Mouse (Mus musculus) cerebellum, adult 9-10 months (tissue): ENCODE measurements around the gene March1.
"Not testable (repeated sequence)": the region's sequence is repeated elsewhere in the genome, so short reads cannot be mapped to it uniquely, and the experiment has no call there.

Experiments used
- DNase-seq: peaks from one replicate; pipeline ENCODE4 v3.0.0; 2022

March1 gene

DNA sequence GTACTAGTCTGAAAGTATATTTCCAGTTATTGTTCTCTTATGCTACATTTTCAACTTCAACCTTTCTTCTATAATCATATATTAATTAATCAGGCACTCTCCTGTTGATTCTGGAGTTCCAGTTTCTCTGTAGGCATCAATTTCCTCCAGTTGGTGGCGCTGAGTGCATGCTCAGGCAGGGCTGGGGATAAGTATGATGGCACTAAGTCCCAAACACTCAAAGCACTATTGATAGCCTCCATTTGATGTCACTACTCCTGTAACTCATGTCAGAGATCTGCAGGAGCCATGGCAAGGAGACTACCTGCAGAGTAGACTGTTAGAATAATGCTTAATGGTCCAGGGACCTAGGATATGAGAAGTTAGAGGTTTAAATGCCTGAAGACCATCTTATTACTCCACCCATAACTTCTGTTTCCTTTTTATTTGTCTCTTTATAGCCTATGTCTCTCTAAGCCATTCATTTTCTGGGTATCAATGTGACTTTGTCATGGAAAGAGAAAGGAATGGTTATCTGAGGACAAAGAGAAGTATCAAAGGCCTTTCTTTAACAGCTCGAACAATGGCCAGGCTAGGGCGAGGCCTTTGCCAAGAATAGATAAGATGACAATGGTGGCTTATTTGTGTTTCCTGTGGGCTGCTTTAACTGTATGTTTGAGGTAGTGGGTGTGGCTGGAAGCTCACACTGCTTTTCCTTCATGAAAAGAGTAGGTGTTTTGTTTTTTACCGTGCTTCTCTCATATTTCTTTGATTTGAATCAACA lies 705.5 kb downstream of the March1 start:
- DNase-seq = peak; percentile 8

DNA sequence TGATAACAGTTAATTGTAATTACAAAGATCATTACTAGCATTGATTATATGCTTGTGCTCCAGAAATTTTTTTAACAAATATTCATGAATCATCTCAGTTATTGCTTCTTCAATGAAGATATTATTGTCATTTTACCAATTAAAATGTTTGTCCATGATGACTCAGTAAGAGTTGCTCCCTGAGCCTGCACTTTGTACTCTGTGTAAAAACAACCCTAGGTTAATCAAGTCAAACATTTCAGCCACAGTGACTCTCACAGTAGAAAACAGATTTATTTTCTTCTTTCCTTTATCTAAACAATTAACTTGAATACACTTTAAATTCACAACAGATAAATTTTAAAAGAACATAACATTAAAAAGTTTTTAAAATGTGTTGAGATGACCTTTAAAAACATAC lies 708.7 kb downstream of the March1 start:
- DNase-seq = no peak

DNA sequence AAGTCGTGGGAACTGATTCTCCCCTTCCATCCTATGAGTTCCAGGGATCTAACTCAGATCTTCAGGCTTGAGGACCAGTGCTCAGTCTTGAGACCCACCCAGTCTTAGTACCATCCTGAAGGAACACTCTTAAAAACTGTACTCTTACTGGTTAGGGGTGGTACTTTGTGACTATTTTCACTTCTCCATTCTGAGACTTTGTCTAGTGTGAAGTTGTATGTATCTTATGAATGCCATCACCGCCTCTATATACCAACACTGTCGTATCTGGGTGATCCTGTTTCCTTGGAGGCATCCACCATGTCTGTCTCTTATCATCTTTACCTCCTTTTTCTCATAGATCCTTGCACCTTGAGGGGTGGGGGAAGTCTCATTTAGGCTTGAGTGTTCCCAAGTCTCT lies 714.5 kb downstream of the March1 start:
- DNase-seq = no peak

DNA sequence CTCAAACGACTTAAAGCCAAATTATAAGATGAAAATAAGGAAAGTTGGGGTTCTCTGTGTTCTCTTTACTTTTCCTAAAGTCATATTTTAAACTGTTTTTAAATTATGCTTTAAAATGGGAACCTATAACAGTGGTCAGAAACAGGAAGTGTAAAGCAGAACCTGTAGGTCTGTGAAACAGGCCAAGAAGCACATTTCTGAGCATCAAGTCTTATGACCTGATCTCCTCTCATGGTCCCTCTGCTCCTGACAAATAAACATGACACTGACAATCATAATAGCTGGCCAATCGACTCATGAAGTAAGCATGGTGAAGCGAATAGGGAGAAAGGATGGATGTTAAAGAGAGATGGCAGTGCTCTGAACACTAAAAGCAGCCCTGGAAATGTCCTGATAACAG lies 716.6 kb downstream of the March1 start:
- no peak for DNase-seq

DNA sequence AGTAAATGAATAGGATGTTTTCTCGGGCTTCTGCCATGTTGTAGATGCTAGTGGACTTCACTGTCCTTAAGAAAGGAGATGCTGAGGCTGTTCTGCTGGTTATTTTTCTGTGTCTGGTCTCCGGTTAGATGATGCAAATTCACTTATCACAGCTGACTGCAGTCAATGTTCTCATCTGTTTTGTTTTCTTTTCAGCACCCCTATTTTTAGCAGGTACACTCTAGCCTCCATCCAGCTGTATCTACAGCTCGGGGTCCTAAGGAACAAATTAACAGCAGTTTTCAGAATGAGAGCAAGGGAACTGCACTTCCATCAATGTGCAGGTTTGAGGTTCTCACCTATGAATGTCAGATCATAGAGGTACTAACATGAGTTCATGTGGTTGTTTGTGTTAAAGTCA lies 721.9 kb downstream of the March1 start:
- no peak for DNase-seq

DNA sequence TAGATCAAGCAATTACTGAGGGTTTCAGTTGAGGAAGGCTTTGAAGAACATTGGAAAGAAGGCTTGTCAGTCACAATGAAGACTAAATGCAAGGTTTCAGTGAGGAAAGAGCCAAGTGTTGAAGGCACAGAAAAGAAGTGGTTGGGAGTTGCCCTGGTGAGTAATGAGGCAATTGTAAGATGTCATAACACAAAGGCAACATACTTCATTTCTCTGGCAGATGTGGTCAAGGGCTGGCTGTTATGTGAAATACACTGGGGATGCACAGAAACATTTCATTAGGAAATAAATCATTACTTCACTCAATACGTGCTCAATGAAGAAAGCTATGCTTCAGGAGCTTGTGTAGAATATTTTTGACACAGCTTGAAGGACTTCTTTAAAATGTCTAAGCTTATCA lies 725.2 kb downstream of the March1 start:
- no peak for DNase-seq

DNA sequence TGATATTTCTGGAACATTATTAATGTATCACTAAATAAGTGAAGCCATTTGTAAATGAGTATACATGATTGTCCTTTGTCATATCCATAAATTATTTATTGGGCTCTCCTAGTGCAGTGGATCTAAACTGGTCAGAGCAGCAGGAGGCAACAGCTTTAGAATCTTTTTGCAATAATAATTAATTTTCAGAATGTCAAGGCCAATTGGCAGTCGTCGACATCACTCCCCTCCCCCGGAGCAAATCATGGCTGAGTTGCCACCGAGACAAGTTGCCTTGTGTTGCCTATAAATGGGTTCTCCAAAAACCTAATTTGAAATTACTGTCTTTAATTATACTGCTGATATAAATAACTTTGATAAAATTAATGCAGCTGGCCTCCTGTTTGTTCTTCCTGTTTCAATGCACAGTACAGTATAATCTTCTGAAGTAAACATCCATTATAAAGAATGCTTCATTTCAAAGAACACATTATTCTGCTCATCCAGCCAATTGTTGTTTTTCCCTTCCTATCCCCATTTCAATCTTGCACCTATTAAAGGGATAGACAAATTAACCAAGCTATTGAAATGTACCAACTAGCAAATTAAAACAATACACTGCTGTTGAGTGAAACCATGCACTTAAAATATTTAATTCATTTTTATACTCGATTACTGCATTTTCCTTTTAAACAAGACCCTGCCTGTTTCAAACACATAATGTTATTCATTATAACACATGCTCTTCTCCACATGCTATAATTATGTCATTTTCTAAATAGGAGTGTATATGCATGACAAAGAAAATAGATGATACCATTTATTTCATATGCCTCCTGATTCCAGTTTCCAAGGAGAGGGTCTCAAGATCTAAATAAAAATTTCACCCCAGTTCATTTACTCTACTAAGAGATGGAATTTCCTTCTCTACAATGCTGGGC lies 745.4 kb downstream of the March1 start:
- no peak for DNase-seq

DNA sequence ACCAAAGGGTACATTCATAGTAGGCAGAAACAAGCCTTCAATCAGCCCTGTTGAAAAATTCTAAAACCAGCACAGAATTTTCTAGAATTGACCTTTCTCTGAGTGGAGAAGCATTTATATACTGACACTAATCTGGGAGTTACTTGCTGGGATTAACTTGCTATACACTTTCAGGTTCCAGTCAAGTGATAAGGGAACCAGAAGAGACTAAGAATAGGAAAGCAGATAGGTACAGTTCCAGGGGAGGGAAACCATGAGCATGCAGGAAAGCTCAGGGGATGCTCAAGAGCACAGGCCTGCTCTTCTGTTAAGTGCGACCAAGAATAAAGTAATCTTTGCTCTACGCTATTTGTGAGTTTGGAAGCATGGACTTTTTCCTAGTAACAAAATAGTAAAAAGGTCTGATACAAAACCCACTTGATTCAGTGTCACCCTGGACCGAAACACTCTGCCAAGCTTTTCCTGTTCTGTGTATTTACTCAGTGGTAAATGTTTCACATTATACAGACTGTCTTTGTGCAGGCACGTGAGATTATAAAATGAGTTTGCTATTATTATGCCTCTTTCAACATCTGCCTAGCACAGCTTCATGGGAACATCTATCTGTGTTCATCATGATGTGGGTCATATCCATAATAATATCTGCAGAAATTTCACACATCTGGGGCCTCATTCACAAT lies 766.1 kb downstream of the March1 start:
- no peak for DNase-seq

DNA sequence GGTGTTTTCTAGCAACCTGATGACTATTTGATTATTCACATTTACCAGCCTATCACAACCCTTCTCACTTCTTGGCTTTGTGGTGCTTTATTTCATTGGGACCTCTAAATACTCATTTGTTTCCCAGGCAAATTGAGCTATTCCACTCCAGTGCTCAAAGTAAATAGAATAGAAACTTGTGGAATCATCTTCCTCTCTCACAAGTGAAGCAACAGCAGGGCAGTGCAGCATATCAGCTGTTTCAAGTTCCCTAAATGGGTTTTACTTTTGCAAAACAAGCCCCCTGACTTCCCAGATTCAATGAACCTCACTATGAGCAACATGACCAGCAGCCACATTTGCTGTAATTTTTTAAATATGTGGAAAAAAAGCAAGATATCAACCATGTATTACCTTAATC lies 768.3 kb downstream of the March1 start:
- DNase-seq = no peak

DNA sequence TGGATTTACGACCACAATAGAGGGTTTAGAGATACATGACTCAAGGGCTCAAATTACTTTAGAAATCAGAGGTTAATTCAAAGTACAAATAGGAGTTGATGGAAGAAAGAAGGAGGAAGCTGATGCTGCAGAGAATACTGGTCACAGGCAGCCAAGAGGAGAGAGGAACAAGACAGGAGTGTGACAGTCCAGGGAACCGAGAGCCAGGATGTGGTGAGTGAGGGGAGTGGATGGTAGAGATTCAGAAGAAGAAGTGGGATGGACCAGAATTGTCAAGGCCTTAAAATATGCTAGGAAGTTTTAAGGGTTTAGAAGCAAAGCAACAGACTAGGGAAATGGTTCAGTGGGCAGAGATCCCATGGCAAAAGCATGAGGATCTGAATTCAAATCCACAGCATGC lies 771.0 kb downstream of the March1 start:
- no peak for DNase-seq

DNA sequence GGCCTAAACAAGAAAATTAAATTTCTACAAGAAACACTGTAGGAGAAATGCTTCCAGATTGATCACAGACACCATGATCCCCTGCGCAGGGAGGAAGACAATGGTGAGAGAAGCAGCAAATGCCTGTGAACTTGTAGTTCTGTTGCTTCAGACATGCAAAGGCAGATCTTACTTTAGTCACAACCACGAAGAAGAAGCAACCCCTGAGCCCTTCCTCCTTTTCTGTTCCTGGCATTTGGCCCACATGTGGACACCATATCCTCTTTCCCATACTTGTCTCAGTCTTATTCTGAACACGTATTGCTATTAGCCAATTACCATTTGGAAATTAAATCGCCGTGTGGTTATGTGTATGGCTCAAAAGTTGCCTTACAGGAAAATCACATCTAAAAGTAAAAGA lies 773.9 kb downstream of the March1 start:
- DNase-seq = no peak

DNA sequence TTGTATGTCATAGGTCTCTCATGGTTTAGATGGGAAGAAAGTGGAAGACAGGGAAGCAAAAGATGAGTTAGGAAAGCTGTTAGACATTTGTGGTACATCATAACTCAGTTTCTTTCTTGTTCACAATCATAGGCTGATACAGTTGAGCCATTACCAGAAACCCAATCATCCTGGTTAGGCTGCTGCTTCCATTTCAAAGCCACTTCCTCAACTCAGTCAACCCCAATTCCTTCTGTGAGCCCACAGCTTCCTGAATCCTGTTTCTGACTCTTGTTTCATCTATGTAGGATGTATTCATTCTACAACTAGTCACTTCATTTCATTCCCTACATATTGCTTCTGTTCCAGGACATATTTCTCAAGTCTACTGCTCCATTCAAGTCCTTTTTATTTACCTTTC lies 775.2 kb downstream of the March1 start:
- DNase-seq = no peak

DNA sequence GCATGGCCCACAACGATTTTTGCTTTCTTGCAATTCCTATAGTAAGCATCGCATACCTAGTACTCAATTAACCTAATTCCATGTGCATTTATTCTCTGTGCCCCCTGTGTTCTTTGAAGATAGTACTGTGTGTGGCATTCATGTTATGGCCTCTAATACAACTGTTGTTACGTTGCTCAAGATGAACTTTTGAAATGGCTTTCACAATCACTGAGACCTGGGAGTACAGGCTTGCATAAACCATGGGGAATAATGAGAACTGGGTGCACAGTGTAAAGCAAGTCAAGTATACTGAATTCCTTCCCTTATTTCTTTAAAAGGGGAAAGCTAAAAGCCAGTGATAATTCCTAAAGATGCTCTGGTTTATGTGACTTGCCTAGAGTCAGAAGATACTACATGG lies 776.4 kb downstream of the March1 start:
- DNase-seq = no peak

DNA sequence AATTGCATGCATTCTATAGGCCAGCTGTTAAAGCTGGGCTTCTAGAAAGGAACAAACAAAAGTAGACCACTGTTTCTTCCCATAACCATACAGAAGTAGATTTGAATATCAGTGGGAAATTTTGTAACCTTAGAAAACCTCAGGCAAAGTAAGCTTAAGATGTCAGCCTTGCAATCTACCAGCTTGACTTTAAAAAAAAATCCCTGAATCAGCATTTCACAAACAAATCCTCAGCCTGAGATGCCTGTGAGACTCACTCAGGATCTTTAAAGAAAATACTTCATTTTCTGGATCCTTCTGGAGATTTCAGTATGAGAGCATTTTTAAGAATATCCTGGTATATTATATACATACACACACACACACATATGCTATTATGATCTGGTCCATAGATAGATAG lies 780.1 kb downstream of the March1 start:
- DNase-seq = no peak

DNA sequence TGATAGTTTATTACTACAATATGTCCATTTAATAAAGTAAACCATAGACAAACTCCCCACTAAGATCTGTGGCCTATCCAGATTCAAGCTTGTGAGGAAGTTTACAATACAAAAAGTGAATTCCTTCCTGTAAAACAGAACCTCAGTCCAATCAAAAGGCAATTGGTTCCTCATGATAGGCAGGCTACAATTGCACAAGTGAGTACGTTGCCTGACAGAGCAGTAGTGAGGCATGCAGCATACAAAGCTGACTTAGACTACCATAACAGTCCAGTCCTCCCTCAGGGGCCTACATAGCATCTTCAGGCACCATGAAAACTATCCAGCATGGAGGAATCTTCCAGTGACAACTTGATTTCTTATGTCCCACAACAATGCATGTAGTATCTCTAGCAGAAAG lies 782.4 kb downstream of the March1 start:
- DNase-seq = no peak

DNA sequence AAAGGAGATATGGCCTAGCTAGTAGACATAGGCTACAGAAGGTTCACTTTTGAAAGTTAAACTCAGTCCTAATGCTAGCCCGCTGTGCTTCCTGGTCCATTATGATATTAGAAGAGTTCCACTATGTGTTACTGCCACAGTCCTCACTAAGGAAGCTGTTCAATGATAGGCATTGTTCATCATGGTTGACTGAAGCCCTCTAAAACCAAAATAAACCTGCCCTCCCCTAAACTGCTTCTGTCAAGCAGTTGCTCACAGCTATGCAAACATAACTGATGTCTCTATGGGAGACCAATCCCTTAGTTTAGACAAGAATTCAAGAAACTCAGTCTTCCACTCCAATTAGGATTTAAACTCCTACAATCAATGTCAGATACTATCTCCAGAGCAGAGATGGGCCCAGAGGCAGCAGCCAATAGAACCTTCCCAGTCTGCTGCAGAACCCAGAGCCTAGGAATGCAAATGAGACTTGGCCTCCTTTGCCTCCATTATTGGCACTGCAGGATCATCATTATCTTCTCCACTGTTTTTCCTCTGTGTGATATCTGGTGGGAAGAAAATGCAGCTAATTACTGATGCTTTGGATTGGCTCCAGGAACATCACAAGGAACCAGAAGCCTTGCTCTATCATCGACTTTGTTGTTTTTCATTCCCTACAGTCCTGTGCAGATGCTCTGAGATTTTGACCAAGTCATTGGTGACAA lies 787.2 kb downstream of the March1 start:
- no peak for DNase-seq

DNA sequence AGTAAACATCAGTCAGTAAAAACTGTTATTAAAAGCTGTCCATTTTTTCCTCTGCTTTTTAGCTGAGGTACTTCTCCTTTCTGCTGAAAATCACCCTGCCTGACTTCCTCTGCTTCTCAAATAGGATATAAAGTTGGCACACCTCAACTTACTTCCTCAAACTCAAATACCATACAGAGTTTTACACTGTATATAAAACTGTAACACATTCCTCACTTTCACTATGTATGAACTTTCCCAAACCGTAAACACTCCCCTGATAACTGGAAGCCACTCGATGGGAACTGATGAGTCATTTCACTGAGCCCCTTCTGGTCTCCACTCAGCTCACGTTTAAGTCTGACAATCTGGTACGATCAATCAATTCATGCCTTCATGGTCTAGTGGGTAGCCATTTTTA lies 788.1 kb downstream of the March1 start:
- not testable (repeated sequence) for DNase-seq

DNA sequence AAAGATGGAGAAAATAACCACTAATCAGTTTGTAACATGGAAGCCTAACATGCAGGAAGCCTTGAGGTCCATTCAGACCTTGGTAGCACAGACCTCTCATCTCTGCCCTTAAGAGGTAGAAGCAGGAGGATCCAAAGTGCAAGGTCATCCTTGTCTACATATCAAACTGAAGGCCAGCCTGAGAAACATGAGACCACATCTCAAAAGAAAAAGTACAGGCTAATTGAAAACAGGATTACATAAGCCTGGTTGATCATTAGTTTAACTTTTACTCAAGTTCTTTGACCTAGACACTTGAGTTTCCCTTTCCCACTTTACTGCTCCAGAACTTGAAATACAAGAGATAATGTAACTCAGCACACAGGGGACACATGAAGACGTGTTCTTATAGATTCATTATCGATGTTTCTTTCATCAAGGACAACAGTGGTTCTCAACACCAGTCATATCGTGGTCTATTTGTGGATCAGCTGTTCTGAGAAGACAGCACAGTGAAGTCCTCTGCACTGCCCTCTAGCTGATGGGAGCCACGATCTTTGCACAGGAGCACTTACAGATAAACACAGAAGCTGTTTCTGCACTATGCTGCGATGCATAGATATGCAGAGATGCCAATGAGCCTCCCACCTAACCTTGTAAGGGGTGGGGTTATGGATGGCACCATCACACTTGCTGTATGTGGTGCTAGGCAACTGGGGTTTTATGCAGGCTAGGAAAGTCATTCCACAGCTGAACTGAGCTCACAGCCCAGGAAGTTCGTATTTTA lies 789.1 kb downstream of the March1 start:
- no peak for DNase-seq

DNA sequence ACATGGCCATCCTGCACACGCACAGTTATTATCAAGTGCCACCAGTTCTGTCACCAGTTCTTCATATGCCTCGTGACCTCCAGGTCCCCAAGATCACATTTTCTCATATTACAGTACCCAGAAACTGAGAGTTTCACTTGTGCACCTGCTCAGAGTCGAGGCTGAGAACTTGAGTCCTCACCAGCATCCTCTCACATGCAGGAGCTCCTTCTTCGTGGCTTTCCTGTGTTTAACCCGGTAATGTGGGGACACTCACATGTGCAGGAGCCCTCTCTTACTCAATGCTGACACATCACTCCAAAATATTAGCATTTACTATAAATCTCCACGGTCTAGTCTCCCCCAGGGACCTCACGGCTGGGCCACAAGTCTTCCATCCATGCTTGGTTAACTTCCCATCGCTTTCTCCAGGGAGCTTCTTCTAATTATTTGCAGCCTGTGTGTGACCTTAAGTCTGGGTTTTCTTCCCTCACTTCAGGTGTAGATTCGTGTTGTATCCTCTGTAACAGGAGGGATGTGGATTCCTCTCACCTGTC lies 792.4 kb downstream of the March1 start:
- DNase-seq = no peak

DNA sequence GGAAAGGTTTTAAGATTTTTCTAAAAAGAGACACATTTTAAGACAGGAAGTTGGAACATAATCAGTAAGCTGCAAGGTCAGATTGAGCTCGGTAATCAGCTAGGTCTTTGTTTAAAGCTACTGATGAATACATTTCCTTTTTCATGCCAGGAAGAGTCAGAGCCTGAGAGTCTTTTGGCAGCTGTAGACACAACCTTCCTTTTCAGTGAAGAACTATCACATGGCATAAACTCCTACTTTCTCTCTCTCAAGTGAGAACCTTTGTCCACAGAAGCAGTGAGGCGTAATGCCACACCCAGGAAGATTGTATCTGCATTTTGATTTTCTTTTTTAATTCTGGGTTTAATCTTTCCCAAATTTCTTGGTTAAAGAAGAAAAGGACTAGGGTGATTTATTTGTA lies 795.4 kb downstream of the March1 start:
- no peak for DNase-seq

DNA sequence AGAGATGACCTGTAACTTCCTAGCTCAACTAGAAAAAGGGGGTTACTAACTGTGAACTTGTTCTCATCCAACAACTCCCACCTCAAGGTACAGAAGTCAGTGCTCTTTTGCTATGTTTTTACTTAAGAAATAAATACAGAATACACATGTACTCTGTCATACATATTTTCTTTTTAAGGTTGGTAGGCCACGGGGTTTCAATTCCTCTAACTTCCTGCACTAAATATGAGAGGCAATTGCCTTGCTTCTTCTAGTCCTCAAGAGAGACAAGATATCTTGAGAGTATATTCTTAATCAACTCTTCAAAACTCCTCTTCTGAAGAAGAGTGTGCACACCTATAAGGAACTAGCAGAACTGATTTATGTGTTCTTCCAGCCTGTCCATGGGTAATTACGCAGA lies 797.5 kb downstream of the March1 start:
- DNase-seq = no peak

DNA sequence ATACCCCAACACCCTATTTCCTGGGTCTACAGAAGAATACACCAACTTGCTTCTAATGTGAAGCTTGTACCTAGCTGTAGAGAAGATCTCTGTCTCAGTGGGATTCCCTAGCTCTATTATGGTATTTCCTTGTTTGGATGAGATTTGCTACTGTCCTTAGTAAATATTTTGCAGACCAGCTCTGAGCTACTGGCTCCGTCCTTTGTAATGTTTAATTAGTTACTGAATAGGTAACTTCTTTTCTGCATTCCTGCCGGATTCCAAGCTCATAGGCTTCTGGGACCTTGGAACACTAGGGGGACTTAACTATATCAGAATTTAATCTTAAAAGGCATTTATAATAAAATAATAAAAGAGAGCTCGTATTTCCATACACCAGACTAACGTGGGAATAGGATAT lies 799.9 kb downstream of the March1 start:
- DNase-seq = not testable (repeated sequence)
